Mouse (Mus musculus) MEL (cell line): ENCODE results near the gene Acvrl1. TPM values are rescaled to one million over a fixed set of nuclear protein-coding genes. Genes with fewer than 3 reads are reported as not detected.

ENCODE experiments used
- DNase-seq: peaks from one replicate; pipeline ENCODE4 v3.0.0; 2011; ENCODE audit warnings: low read depth, low spot score
- H3K27ac ChIP-seq: 2 replicates; pipeline ENCODE4 v1.5.1; 2012; ENCODE audit warnings: low read depth, mild to moderate bottlenecking, control low read depth, low read length, moderate library complexity; ENCODE audit not compliant: control insufficient read depth
- H3K27me3 ChIP-seq, 2 experiments: fragments of 150-350 bp in 1 of 2; sonication (generic) in 1 of 2; 2 replicates each; pipeline ENCODE4 v1.6.1; 2012; ENCODE audit warnings: low read length in 2 of 2, mild to moderate bottlenecking in 2 of 2, improper control_type of control experiment in 1 of 2, moderate library complexity in 1 of 2; ENCODE audit not compliant: insufficient read depth in 2 of 2, control insufficient read depth in 1 of 2
- H3K36me3 ChIP-seq, 2 experiments: 2 replicates each; pipeline ENCODE4 v1.6.1; 2012 to 2014; ENCODE audit warnings: low read length in 2 of 2, improper control_type of control experiment in 1 of 2, inconsistent platforms in 1 of 2, mild to moderate bottlenecking in 1 of 2; ENCODE audit not compliant: insufficient read depth in 2 of 2, control insufficient read depth in 1 of 2
- H3K4me1 ChIP-seq, 2 experiments: fragments of 150-350 bp in 1 of 2; sonication (generic) in 1 of 2; 2 replicates each; pipeline ENCODE4 v1.6.1; 2012; ENCODE audit warnings: low read length in 2 of 2, improper control_type of control experiment in 1 of 2, mild to moderate bottlenecking in 1 of 2; ENCODE audit not compliant: insufficient read depth in 2 of 2, control insufficient read depth in 1 of 2
- H3K4me3 ChIP-seq, 2 experiments: fragments of 150-350 bp in 1 of 2; sonication (generic) in 1 of 2; 2 replicates each; pipeline ENCODE4 v1.5.1; 2012; ENCODE audit warnings: low read depth in 2 of 2, low read length in 2 of 2, mild to moderate bottlenecking in 2 of 2, moderate library complexity in 2 of 2, control low read depth in 1 of 2, improper control_type of control experiment in 1 of 2; ENCODE audit not compliant: control insufficient read depth in 1 of 2, insufficient read depth in 1 of 2
- H3K79me2 ChIP-seq: 2 replicates; pipeline ENCODE4 v1.6.1; 2012; ENCODE audit warnings: mild to moderate bottlenecking, low read length, moderate library complexity; ENCODE audit not compliant: control insufficient read depth, poor library complexity, insufficient read depth
- H3K9ac ChIP-seq: 2 replicates; pipeline ENCODE4 v1.6.1; 2012; ENCODE audit warnings: low read depth, mild to moderate bottlenecking, control low read depth, low read length, moderate library complexity; ENCODE audit not compliant: control insufficient read depth, poor library complexity, severe bottlenecking
- H3K9me3 ChIP-seq: fragments of 150-350 bp; sonication (generic); replicated peaks from 2 replicates; pipeline ENCODE4 v1.6.1; 2012; ENCODE audit warnings: mild to moderate bottlenecking, low read length, improper control_type of control experiment, moderate library complexity; ENCODE audit not compliant: insufficient read depth
- BHLHE40 ChIP-seq: IDR thresholded peaks from 2 replicates; pipeline ENCODE4 v1.6.1; 2012; ENCODE audit warnings: low read depth, mild to moderate bottlenecking, inconsistent platforms, low read length, improper control_type of control experiment, borderline replicate concordance
- CHD1 ChIP-seq: IDR thresholded peaks from 2 replicates; pipeline ENCODE4 v1.6.1; 2012; ENCODE audit warnings: low read depth, mild to moderate bottlenecking, inconsistent platforms, low read length, improper control_type of control experiment
- CHD2 ChIP-seq: IDR thresholded peaks from 2 replicates; pipeline ENCODE4 v1.6.1; 2011; ENCODE audit warnings: low read length, improper control_type of control experiment
- CTCF ChIP-seq, 3 experiments: IDR thresholded peaks in 2 of 3; conservative IDR thresholded peaks in 1 of 3; 2 replicates each; pipeline ENCODE4 v1.5.1; 2011 to 2012; ENCODE audit warnings: low read length in 3 of 3, low read depth in 2 of 3, mild to moderate bottlenecking in 2 of 3, improper control_type of control experiment in 1 of 3, inconsistent platforms in 1 of 3, mixed read lengths in 1 of 3, moderate library complexity in 1 of 3; ENCODE audit not compliant: control insufficient read depth in 1 of 3, insufficient read depth in 1 of 3, poor library complexity in 1 of 3, severe bottlenecking in 1 of 3
- E2F4 ChIP-seq: IDR thresholded peaks from 2 replicates; pipeline ENCODE4 v1.6.1; 2011; ENCODE audit warnings: low read depth, low read length, improper control_type of control experiment, borderline replicate concordance
- ELF1 ChIP-seq: IDR thresholded peaks from 2 replicates; pipeline ENCODE4 v1.6.1; 2014; ENCODE audit warnings: low read depth, mild to moderate bottlenecking, inconsistent platforms, low read length, improper control_type of control experiment, moderate library complexity
- EP300 ChIP-seq, 2 experiments: IDR thresholded peaks; 2 replicates each; pipeline ENCODE4 v1.6.1; 2011; ENCODE audit warnings: improper control_type of control experiment in 2 of 2, low read length in 2 of 2, low read depth in 1 of 2, mild to moderate bottlenecking in 1 of 2
- ETS1 ChIP-seq: IDR thresholded peaks from 2 replicates; pipeline ENCODE4 v1.6.1; 2012; ENCODE audit warnings: low read depth, mild to moderate bottlenecking, inconsistent platforms, low read length, improper control_type of control experiment, moderate library complexity
- GABPA ChIP-seq: IDR thresholded peaks from 2 replicates; pipeline ENCODE4 v1.6.1; 2012; ENCODE audit warnings: low read depth, mild to moderate bottlenecking, inconsistent platforms, low read length, improper control_type of control experiment, moderate library complexity
- GATA1 ChIP-seq: IDR thresholded peaks from 2 replicates; pipeline ENCODE4 v1.6.1; 2011; ENCODE audit warnings: low read depth, low read length, improper control_type of control experiment
- HCFC1 ChIP-seq: IDR thresholded peaks from 2 replicates; pipeline ENCODE4 v1.6.1; 2012; ENCODE audit warnings: low read depth, mild to moderate bottlenecking, inconsistent platforms, low read length, improper control_type of control experiment, moderate library complexity
- JUND ChIP-seq: IDR thresholded peaks from 2 replicates; pipeline ENCODE4 v1.6.1; 2011; ENCODE audit warnings: low read depth, mild to moderate bottlenecking, improper control_type of control experiment, low read length
- KAT2A ChIP-seq: conservative IDR thresholded peaks from 2 replicates; pipeline ENCODE4 v1.6.1; 2012; ENCODE audit warnings: low read depth, low read length, improper control_type of control experiment, inconsistent platforms
- MAFK ChIP-seq: IDR thresholded peaks from 2 replicates; pipeline ENCODE4 v1.6.1; 2011; ENCODE audit warnings: low read depth, mild to moderate bottlenecking, low read length, improper control_type of control experiment, borderline replicate concordance
- MAX ChIP-seq: IDR thresholded peaks from 2 replicates; pipeline ENCODE4 v1.6.1; 2011; ENCODE audit warnings: low read length, improper control_type of control experiment
- MAZ ChIP-seq: IDR thresholded peaks from 2 replicates; pipeline ENCODE4 v1.6.1; 2012; ENCODE audit warnings: low read depth, mild to moderate bottlenecking, inconsistent platforms, low read length, improper control_type of control experiment
- MEF2A ChIP-seq: IDR thresholded peaks from 2 replicates; pipeline ENCODE4 v1.6.1; 2014; ENCODE audit warnings: low read depth, mild to moderate bottlenecking, inconsistent platforms, low read length, improper control_type of control experiment; ENCODE audit not compliant: poor library complexity, insufficient replicate concordance, severe bottlenecking; ENCODE audit errors: extremely low read depth
- MYC ChIP-seq: IDR thresholded peaks from 2 replicates; pipeline ENCODE4 v1.6.1; 2011; ENCODE audit warnings: low read depth, mild to moderate bottlenecking, low read length, improper control_type of control experiment, moderate library complexity
- NELFE ChIP-seq: IDR thresholded peaks from 2 replicates; pipeline ENCODE4 v1.6.1; 2011; ENCODE audit warnings: low read depth, low read length, improper control_type of control experiment
- NRF1 ChIP-seq: IDR thresholded peaks from 2 replicates; pipeline ENCODE4 v1.6.1; 2014; ENCODE audit warnings: low read depth, mild to moderate bottlenecking, inconsistent platforms, low read length, improper control_type of control experiment, moderate library complexity; ENCODE audit not compliant: poor library complexity, insufficient read depth, severe bottlenecking
- POLR2A ChIP-seq, 2 experiments: IDR thresholded peaks; 2 replicates each; pipeline ENCODE4 v1.6.1; 2011 to 2012; ENCODE audit warnings: low read length in 2 of 2, mild to moderate bottlenecking in 2 of 2, control low read depth in 1 of 2, improper control_type of control experiment in 1 of 2, low read depth in 1 of 2, moderate library complexity in 1 of 2; ENCODE audit not compliant: control insufficient read depth in 1 of 2, insufficient read depth in 1 of 2, poor library complexity in 1 of 2
- POLR2AphosphoS2 ChIP-seq: IDR thresholded peaks from 2 replicates; pipeline ENCODE4 v1.6.1; 2011; ENCODE audit warnings: low read length, improper control_type of control experiment
- POLR2AphosphoS5 ChIP-seq: IDR thresholded peaks from 2 replicates; pipeline ENCODE4 v1.6.1; 2012; ENCODE audit warnings: low read depth, borderline replicate concordance, mild to moderate bottlenecking, inconsistent platforms, low read length, moderate library complexity, mixed read lengths
- RAD21 ChIP-seq: IDR thresholded peaks from 2 replicates; pipeline ENCODE4 v1.6.1; 2011; ENCODE audit warnings: mild to moderate bottlenecking, low read depth, low read length, improper control_type of control experiment
- SIN3A ChIP-seq: IDR thresholded peaks from 2 replicates; pipeline ENCODE4 v1.6.1; 2012; ENCODE audit warnings: low read length, improper control_type of control experiment, inconsistent platforms
- SMC3 ChIP-seq: IDR thresholded peaks from 2 replicates; pipeline ENCODE4 v1.6.1; 2011; ENCODE audit warnings: low read depth, low read length, improper control_type of control experiment
- TAL1 ChIP-seq: IDR thresholded peaks from 2 replicates; pipeline ENCODE4 v1.6.1; 2012; ENCODE audit warnings: mild to moderate bottlenecking, inconsistent platforms, low read length, moderate library complexity, mixed read lengths
- TCF12 ChIP-seq: IDR thresholded peaks from 2 replicates; pipeline ENCODE4 v1.6.1; 2014; ENCODE audit warnings: low read depth, mild to moderate bottlenecking, inconsistent platforms, low read length, improper control_type of control experiment, moderate library complexity
- UBTF ChIP-seq: IDR thresholded peaks from 2 replicates; pipeline ENCODE4 v1.6.1; 2012; ENCODE audit warnings: low read depth, mild to moderate bottlenecking, inconsistent platforms, low read length, improper control_type of control experiment, moderate library complexity, borderline replicate concordance; ENCODE audit not compliant: insufficient read depth
- USF1 ChIP-seq: IDR thresholded peaks from 2 replicates; pipeline ENCODE4 v1.6.1; 2014; ENCODE audit warnings: low read depth, mild to moderate bottlenecking, inconsistent platforms, low read length, improper control_type of control experiment, moderate library complexity
- USF2 ChIP-seq, 2 experiments: IDR thresholded peaks; 2 replicates each; pipeline ENCODE4 v1.6.1; 2011 to 2012; ENCODE audit warnings: improper control_type of control experiment in 2 of 2, low read length in 2 of 2, borderline replicate concordance in 1 of 2, inconsistent platforms in 1 of 2, low read depth in 1 of 2, mild to moderate bottlenecking in 1 of 2; ENCODE audit not compliant: insufficient read depth in 1 of 2
- ZC3H11A ChIP-seq: IDR thresholded peaks from 2 replicates; pipeline ENCODE4 v1.6.1; 2012; ENCODE audit warnings: low read depth, mild to moderate bottlenecking, inconsistent platforms, low read length, improper control_type of control experiment
- ZKSCAN1 ChIP-seq: IDR thresholded peaks from 2 replicates; pipeline ENCODE4 v1.6.1; 2012; ENCODE audit warnings: low read depth, mild to moderate bottlenecking, inconsistent platforms, low read length, improper control_type of control experiment, moderate library complexity
- ZMIZ1 ChIP-seq: IDR thresholded peaks from 2 replicates; pipeline ENCODE4 v1.6.1; 2012; ENCODE audit warnings: low read depth, mild to moderate bottlenecking, inconsistent platforms, low read length, improper control_type of control experiment, moderate library complexity
- ZNF384 ChIP-seq: IDR thresholded peaks from 2 replicates; pipeline ENCODE4 v1.6.1; 2012; ENCODE audit warnings: low read depth, mild to moderate bottlenecking, inconsistent platforms, low read length, improper control_type of control experiment
- polyA plus RNA-seq, 2 experiments: library from polyadenylated mRNA; stranded (reverse) in 1 of 2; unstranded in 1 of 2; fragments of >175 nt in 1 of 2; fragments of >200 nt in 1 of 2; gene quantifications; 2 replicates each; pipeline versions ENCODE4 v1.2.1 to v1.2.4; 2012; ENCODE audit warnings: low replicate concordance in 2 of 2, low read depth in 1 of 2; ENCODE audit not compliant: insufficient read length in 2 of 2, insufficient read depth in 1 of 2, missing spikeins in 1 of 2
- total RNA-seq: library from RNA; depleted of rRNA; stranded (reverse); fragments of 300-350 nt; gene quantifications from 2 replicates; pipeline ENCODE4 v1.2.3, GENCODE M21; 2012

The Acvrl1 gene
- total and polyA plus RNA-seq, 3 experiments: 0.08 to 0.18 TPM; not detected in 1

GRCm38 (mm10) chr15:101151409-101152261 is 23.3 kb downstream of the Acvrl1 start:
- Histone ChIP-seq H3K9ac (0 out of 2 replicates have a peak overlapping the region, but pooled peaks have one; percentile 4), H3K4me1 (peaks cover 45 to 71% of the 10 kb centered on the region in 2 experiments), H3K79me2 (no peaks in the 10 kb centered on the region), H3K36me3 (peaks cover 0 to 59% of the 10 kb centered on the region in 2 experiments; a peak in 2 of 4 replicates), H3K27me3 (no peaks in the 10 kb centered on the region), H3K9me3 (no peaks in the 10 kb centered on the region), H3K4me3 (no peak overlapping the region), H3K27ac (peak overlapping the region; percentile 8; the same call in 1 of the 2 replicates)
- DNase-seq: peak; percentile 67
- TF ChIP-seq POLR2AphosphoS5: peak; percentile 88; the same call in 1 of the 2 replicates
- no peak for TF ChIP-seq BHLHE40
- TF ChIP-seq MAZ: no peak
- TF ChIP-seq ZNF384: no peak
- peak; percentile 85 for TF ChIP-seq POLR2AphosphoS2
- peak; percentile 79 to 89 for TF ChIP-seq POLR2A (IDR thresholded peaks at IDR 0.05; ENCODE audit: control insufficient read depth in 1 of 2, insufficient read depth in 1 of 2, low read depth in 1 of 2, low read length in 2 of 2, poor library complexity in 1 of 2)
- TF ChIP-seq RAD21: no peak
- no peak for TF ChIP-seq TCF12
- TF ChIP-seq SIN3A: peak; percentile 18; the same call in 1 of the 2 replicates
- TF ChIP-seq ZMIZ1: peak; percentile 100
- no peak for TF ChIP-seq GABPA
- no peak for TF ChIP-seq HCFC1
- no peak for TF ChIP-seq SMC3
- no peak for TF ChIP-seq CHD2
- TF ChIP-seq EP300 (IDR thresholded peaks at IDR 0.05; ENCODE audit: low read depth in 1 of 2, low read length in 2 of 2): no peak
- no peak for TF ChIP-seq UBTF
- no peak for TF ChIP-seq NRF1
- TF ChIP-seq USF1: no peak
- TF ChIP-seq CTCF (IDR thresholded peaks at IDR 0.05 in 2 of 3, conservative IDR thresholded peaks at IDR 0.05 in 1 of 3; ENCODE audit: control insufficient read depth in 1 of 3, insufficient read depth in 1 of 3, low read depth in 2 of 3, low read length in 3 of 3, poor library complexity in 1 of 3, severe bottlenecking in 1 of 3): no peak
- peak; percentile 17; the same call in 1 of the 2 replicates for TF ChIP-seq NELFE
- TF ChIP-seq CHD1: no peak
- TF ChIP-seq MAFK: no peak
- no peak for TF ChIP-seq MEF2A
- TF ChIP-seq TAL1: no peak
- no peak for TF ChIP-seq ZKSCAN1
- no peak for TF ChIP-seq ELF1
- TF ChIP-seq KAT2A: no peak
- no peak for TF ChIP-seq E2F4
- no peak for TF ChIP-seq MAX
- no peak for TF ChIP-seq USF2 (IDR thresholded peaks at IDR 0.05; ENCODE audit: borderline replicate concordance in 1 of 2, insufficient read depth in 1 of 2, low read depth in 1 of 2, low read length in 2 of 2)
- TF ChIP-seq MYC: no peak
- TF ChIP-seq ETS1: peak; percentile 73
- no peak for TF ChIP-seq JUND
- TF ChIP-seq GATA1: peak; percentile 79
- peak; percentile 17; the same call in 1 of the 2 replicates for TF ChIP-seq ZC3H11A
